Mouse (Mus musculus): ENCODE measurements around the gene Pomt2.

Gene Pomt2

DNA sequence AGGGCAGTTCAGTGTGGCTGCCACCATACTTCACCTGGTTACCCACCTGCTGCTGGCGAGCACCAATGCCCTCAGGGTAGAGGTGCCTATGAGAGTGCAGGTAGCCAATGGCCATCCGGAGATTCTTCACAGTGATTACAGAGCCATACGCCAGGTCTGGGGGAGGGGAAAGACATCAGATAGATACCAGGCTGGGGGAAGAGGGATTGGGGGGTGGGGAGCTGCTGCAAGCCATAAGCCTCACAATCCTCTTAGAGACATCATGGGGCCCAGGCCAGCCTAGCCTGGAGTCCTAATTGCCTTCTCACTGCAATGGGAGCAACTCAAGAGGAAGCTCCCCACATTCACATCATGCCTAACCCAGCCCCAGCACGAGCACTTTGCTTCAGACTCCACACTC is 20.5 kb downstream of the Pomt2 start:
- DNase-seq (ENCODE audit: low spot score) = no peak

DNA sequence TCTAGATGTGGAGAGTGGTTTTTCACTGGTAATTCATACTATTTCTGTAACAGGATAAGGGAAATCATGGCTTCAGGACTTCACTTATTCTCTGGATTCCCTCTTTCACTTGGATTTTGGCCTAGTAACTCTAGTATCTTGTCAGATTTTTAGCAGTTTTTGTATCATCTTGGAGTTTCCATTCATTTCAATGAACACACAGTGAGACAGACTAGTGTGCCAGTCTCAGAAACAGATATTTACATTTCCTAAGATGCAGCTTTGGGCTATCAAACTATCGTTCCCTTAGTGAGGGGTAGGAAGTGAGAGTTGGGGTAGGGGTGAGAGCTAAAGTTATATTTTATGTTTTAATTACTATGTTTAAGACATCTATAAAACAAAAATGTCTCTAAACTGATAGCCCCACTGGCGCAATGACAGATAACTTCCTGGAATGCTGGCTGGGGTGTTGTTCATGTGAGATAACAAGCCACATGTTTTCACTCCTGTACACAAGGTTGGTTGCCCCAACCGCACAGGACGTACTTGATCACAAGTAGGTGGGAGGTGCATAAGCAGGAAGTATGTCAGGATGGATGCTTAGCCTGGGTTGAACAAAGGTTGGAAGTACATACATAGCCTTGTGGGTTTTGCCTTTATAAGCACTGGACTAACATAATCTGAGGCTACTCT is 25.7 kb downstream of the Pomt2 start:
- no peak for DNase-seq (ENCODE audit: low spot score)

GRCm38 (mm10) chr12:87107357-87107977 is 40.3 kb downstream of the Pomt2 start:
- no peak for DNase-seq (ENCODE audit: low spot score)

DNA sequence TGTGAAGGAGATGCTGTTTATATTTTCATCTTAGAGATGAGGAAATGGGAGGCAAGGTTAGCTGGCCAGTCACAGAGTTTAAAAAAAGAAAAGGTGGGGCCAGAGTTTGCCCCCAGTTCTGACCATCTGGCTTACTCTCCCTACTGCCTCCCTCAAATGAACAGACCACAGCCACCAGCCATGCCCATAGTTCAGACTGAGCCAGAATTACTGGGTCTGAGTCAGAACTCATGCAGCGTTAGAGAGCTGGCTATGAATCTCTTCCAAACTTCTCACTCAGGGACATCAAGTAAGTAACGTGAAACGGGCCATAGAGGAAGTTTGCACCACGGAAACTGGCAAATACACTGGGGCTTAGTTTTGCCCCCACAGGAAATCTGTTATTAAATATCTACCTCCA is 43.0 kb downstream of the Pomt2 start:
- DNase-seq (ENCODE audit: low spot score) = no peak

- no peak for DNase-seq (ENCODE audit: low spot score)
These were observed 44.3 kb downstream of the Pomt2 start for GRCm38 (mm10) chr12:87103471-87103870.

DNA sequence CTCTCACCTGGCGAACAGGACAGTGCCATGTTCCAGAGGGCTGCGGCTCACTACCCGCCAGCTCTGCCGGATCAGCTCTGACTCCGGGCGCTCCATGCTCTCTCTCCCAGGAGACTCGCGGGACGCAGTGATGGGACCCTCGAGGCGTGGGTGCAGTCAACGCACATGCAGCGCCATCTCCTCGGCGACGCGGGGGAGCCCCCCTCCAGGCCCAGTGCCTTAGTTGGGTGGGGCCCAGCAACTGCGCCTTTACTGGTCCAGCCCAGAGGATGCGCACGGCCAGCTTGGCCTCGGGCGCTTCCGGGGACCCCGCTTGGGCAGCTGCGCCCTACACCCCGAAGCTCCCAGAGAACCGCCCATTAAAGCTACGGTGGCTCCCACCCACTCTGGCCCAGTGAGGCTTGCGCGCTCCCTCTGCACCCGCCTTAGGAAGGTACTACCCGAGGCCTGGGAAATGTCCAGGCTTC is 45.6 kb downstream of the Pomt2 start, which contains the start of gene Ngb:
TSS of gene Ngb (minus strand) at position 375 of the 467 bp plus-strand sequence.
- peak; percentile 4 for DNase-seq (ENCODE audit: low spot score)

- DNase-seq (ENCODE audit: low spot score) = no peak
These were observed 47.4 kb downstream of the Pomt2 start for GRCm38 (mm10) chr12:87100331-87100730.

DNA sequence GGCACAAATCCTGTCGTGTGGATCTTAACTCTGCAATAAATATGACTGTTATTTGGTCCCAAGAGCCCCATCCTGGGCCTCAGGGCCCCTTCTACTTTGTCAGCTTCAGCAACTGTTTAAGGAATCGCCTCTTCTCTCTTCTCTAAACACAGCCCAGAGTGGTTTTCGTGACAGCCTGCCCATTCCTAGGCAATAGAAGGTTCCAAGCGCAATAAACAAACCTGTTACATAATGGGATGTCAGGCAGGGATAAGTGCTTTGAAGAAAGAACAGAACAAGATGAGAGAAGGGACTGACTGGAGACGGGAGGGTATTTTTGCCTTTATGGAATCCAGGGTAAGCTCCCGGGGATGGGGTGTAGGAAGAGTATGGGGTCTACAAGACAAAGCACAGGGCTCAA is 54.1 kb downstream of the Pomt2 start:
- peak; percentile 18 for DNase-seq (ENCODE audit: low spot score)

DNA sequence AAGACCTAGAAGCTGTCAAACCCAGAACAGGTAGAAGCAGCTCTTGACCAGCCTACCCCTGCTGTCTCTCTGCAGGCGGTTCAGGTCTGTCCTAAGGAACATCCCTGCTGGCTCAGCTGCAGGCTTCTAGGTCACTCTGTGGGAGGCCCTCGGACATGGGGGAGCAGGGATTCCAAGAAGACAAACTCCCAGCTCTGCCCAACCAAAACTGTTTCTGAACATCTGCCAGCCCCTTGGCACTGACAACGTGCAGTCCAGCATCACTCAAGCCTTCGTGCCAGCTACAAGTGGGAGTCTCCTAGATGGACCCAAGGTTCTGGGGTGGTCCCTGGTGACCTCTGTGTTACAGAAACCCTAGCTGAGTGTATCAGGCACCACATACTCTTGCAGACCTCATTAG is 54.5 kb downstream of the Pomt2 start:
- DNase-seq (ENCODE audit: low spot score) = peak; percentile 12

- DNase-seq (ENCODE audit: low spot score) = no peak
These were observed 55.9 kb downstream of the Pomt2 start for GRCm38 (mm10) chr12:87091916-87092315.

DNA sequence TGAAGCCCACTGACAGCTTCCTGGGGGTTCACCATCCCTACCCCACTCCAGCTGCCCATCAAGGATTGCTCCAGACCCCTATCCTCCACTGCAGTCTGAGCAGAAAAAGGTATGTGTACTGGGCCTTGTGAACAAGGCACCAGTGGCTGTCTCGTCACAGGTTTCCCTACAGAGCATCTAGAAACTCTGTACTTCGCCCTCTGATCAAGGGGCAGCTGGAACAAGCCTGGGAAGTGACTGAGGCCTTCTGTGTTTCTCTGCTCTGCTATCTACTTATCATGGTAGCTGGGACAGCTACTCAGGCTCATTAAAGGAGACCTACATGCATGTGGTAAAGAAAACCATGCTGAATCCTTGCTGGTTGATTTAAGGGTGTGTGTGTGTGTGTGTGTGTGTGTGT is 58.1 kb downstream of the Pomt2 start:
- no peak for DNase-seq (ENCODE audit: low spot score)

DNA sequence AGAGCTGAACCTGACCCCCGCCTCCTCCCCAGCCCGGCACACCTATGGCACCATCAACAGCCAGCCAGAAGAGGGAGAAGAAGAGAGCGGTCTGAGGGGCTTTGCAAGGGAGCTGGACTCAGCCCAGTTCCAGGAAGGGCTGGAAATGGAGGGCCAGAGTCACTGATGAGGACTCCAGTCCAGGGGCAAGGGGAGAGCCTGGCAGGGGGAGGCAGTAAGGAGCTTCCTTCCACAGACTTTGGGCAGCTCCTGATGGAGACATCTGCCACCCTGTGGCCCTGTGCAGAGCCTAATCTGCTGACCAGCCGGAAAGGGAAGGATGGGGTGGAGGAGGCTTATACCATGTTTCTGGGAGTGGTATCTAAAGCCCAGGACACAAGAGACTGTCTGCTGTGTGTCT is 58.5 kb downstream of the Pomt2 start:
- DNase-seq (ENCODE audit: low spot score) = no peak

DNA sequence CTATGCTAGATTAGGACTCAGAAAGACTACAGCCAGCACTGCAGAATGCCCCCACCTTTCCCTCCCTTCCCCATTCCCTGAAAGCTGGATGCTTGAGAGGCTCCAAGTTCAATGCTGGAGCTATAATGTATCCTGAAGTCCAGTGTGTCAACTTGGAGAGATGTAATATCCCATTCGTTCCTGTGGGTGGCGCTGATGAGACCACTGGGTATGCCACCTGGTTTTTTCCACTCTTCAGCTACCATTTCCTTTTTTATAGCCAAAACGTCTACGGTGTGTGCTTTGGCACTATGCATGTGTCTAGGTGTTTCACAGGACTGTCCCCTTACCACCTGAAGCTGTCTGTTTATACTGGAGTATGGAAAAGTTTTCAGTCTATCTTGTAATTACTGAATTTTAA is 59.4 kb downstream of the Pomt2 start:
- no peak for DNase-seq (ENCODE audit: low spot score)

GRCm38 (mm10) chr12:87087236-87087635 is 60.5 kb downstream of the Pomt2 start:
- no peak for DNase-seq (ENCODE audit: low spot score)

GRCm38 (mm10) chr12:87082797-87083196 is 65.0 kb downstream of the Pomt2 start:
- no peak for DNase-seq (ENCODE audit: low spot score)

- DNase-seq (ENCODE audit: low spot score) = no peak
These were observed 71.2 kb downstream of the Pomt2 start for GRCm38 (mm10) chr12:87076610-87077009.

GRCm38 (mm10) chr12:87070520-87070919 is 77.2 kb downstream of the Pomt2 start:
- DNase-seq (ENCODE audit: low spot score) = no peak

- peak; percentile 5 for DNase-seq (ENCODE audit: low spot score)
These were observed 81.3 kb downstream of the Pomt2 start for GRCm38 (mm10) chr12:87066429-87066828.

DNA sequence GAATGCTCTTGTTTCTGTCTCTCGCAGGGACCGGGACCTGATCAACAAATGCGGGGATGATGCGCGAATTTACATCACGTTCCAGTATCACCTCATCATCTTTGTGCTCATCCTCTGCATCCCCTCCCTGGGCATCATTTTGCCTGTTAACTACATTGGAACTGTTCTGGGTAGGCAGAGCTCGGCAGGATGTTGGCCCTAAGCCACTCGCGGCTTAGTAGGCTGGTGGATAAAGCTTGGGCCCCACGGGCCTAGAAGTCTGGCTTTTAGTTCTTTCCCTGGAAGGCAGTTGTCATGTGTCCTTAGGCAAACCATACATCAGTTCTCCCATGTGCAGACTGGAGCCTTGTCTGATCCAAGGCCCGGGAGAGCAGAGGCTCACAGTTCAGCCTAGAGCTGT is 82.3 kb downstream of the Pomt2 start:
- DNase-seq (ENCODE audit: low spot score) = no peak

DNA sequence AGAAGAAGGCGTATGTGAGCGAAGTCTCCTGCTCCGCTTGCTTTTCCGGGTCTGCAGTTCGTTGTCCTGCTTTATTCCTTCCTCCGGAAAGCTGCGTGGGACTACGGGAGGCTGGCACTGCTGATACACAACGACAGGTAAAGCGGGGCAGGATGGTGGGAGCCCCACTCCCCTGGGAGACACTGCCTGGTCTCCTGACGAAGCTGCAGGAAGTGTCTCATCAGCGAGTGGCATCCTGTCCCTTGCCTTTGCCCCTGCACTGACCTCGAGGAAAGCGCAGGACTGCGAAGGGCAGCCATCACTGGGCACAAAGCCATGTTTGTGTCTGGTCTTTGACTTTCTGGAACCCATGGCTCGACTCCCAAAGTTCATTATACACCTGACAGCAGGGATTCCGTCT is 90.7 kb downstream of the Pomt2 start:
- no peak for DNase-seq (ENCODE audit: low spot score)
